In genomic region chr1:39534831-39535230, GRCm38 (mm10) we compare ENCODE assay signal across 8 mouse cellular contexts. TPM values are rescaled to one million over a fixed set of nuclear protein-coding genes. Genes with fewer than 3 reads are reported as not detected.
DNase-seq lines count a peak whose midpoint lies in the region; ATAC-seq and TF ChIP-seq lines count a peak whose summit lies in the region.

Cnot11 (plus strand) TSS chr1:39534992.

- no peak for TF ChIP-seq EP300 in MEL (IDR thresholded peaks at IDR 0.05; ENCODE audit: low read depth in 1 of 2, low read length in 2 of 2)
- TF ChIP-seq EP300 in stomach, postnatal 0 days (optimal IDR thresholded peaks at IDR 0.05) = no peak

- peaks cover 14% of the 10 kb centered on the region for H3K79me2 ChIP-seq in MEL (ENCODE audit: control insufficient read depth, insufficient read depth, low read length, poor library complexity)

- 34% methylated on average over 13 of the region's 13 CpGs for WGBS in forebrain, postnatal 0 days
- 33% methylated on average over 13 of the region's 13 CpGs for WGBS in hindbrain, embryonic 12.5 days
- 44% methylated on average over 13 of the region's 13 CpGs for WGBS in liver, embryonic 13.5 days (ENCODE audit: insufficient replicate concordance)
- WGBS in stomach, postnatal 0 days = 33% methylated on average over 13 of the region's 13 CpGs

- TF ChIP-seq RAD21 in MEL (IDR thresholded peaks at IDR 0.05; ENCODE audit: low read depth, low read length) = no peak

- ATAC-seq in forebrain, postnatal 0 days = no peak
- no peak for ATAC-seq in hindbrain, embryonic 12.5 days (ENCODE audit: low FRiP score)
- ATAC-seq in liver, embryonic 13.5 days (ENCODE audit: low read depth) = no peak
- ATAC-seq in stomach, postnatal 0 days (ENCODE audit: low FRiP score, low TSS enrichment) = no peak

- H3K4me3 ChIP-seq in MEL (ENCODE audit: control insufficient read depth in 1 of 2, insufficient read depth in 1 of 2, low read depth in 2 of 2, low read length in 2 of 2) = peak within 1 kb of the TSS; percentile 76 to 98
- peak within 1 kb of the TSS; percentile 92 for H3K4me3 ChIP-seq in forebrain, postnatal 0 days (ENCODE audit: low read depth, low read length)
- H3K4me3 ChIP-seq in hindbrain, embryonic 12.5 days = peak within 1 kb of the TSS; percentile 82
- peak within 1 kb of the TSS; percentile 96 for H3K4me3 ChIP-seq in liver, embryonic 13.5 days (replicated peaks)
- H3K4me3 ChIP-seq in stomach, postnatal 0 days (ENCODE audit: low read depth, low read length) = peak within 1 kb of the TSS; percentile 94

- DNase-seq in heart, adult 11 months = peak; percentile 88
- DNase-seq in heart, adult 9 months (ENCODE audit: low spot score in 2 of 2) = no peak
- DNase-seq in MEL (ENCODE audit: low read depth, low spot score) = no peak
- DNase-seq in forebrain, postnatal 0 days = no peak
- no peak for DNase-seq in liver, embryonic 13.5 days
- no peak for DNase-seq in stomach, postnatal 0 days (ENCODE audit: low spot score)
- no peak for DNase-seq in frontal cortex, postnatal 10 days (ENCODE audit: low spot score in 2 of 2)

- H3K4me1 ChIP-seq in MEL (ENCODE audit: control insufficient read depth in 1 of 2, insufficient read depth in 2 of 2, low read length in 2 of 2) = peaks cover 0 to 10% of the 10 kb centered on the region in 2 experiments; a peak in 2 of 4 replicates
- H3K4me1 ChIP-seq in forebrain, postnatal 0 days (ENCODE audit: insufficient read depth) = 0 out of 2 replicates have a peak, but pooled peaks cover 3% of the 10 kb centered on the region
- H3K4me1 ChIP-seq in hindbrain, embryonic 12.5 days = peaks cover 19% of the 10 kb centered on the region
- H3K4me1 ChIP-seq in liver, embryonic 13.5 days (replicated peaks) = peaks cover 33% of the 10 kb centered on the region
- H3K4me1 ChIP-seq in stomach, postnatal 0 days (replicated peaks; ENCODE audit: control insufficient read depth, insufficient read depth) = no peaks in the 10 kb centered on the region; the same call in 1 of the 2 replicates

- no peaks in the 10 kb centered on the region for H3K27me3 ChIP-seq in MEL (ENCODE audit: control insufficient read depth in 1 of 2, insufficient read depth in 2 of 2, low read length in 2 of 2)
- H3K27me3 ChIP-seq in forebrain, postnatal 0 days (ENCODE audit: insufficient read depth, low read length) = no peaks in the 10 kb centered on the region
- no peaks in the 10 kb centered on the region for H3K27me3 ChIP-seq in hindbrain, embryonic 12.5 days
- H3K27me3 ChIP-seq in liver, embryonic 13.5 days = no peaks in the 10 kb centered on the region
- no peaks in the 10 kb centered on the region for H3K27me3 ChIP-seq in stomach, postnatal 0 days (ENCODE audit: control insufficient read depth, insufficient read depth, low read length)

- peak within 1 kb of the TSS; percentile 90 for H3K4me2 ChIP-seq in forebrain, postnatal 0 days (ENCODE audit: low read depth)
- peak within 1 kb of the TSS; percentile 92 for H3K4me2 ChIP-seq in hindbrain, embryonic 12.5 days (replicated peaks)
- H3K4me2 ChIP-seq in liver, embryonic 13.5 days = peak within 1 kb of the TSS; percentile 96
- H3K4me2 ChIP-seq in stomach, postnatal 0 days (replicated peaks; ENCODE audit: low read depth) = peak within 1 kb of the TSS; percentile 98

- TF ChIP-seq POLR2A in MEL (IDR thresholded peaks at IDR 0.05; ENCODE audit: control insufficient read depth in 1 of 2, insufficient read depth in 1 of 2, low read depth in 1 of 2, low read length in 2 of 2, poor library complexity in 1 of 2) = no peak

- H3K36me3 ChIP-seq in MEL (ENCODE audit: control insufficient read depth in 1 of 2, insufficient read depth in 2 of 2, low read length in 2 of 2) = peaks cover 3 to 11% of the 10 kb centered on the region in 2 experiments; a peak in 3 of 4 replicates
- H3K36me3 ChIP-seq in forebrain, postnatal 0 days (ENCODE audit: insufficient read depth) = peaks cover 18% of the 10 kb centered on the region
- peaks cover 21% of the 10 kb centered on the region for H3K36me3 ChIP-seq in hindbrain, embryonic 12.5 days
- peaks cover 17% of the 10 kb centered on the region for H3K36me3 ChIP-seq in liver, embryonic 13.5 days
- H3K36me3 ChIP-seq in stomach, postnatal 0 days (ENCODE audit: control insufficient read depth, insufficient read depth, low read length) = peaks cover 7% of the 10 kb centered on the region

- no peak for TF ChIP-seq CTCF in MEL (IDR thresholded peaks at IDR 0.05 in 2 of 3, conservative IDR thresholded peaks at IDR 0.05 in 1 of 3; ENCODE audit: control insufficient read depth in 1 of 3, insufficient read depth in 1 of 3, low read depth in 2 of 3, low read length in 3 of 3, poor library complexity in 1 of 3, severe bottlenecking in 1 of 3)
- no peak for TF ChIP-seq CTCF in forebrain, postnatal 0 days (IDR thresholded peaks at IDR 0.05; ENCODE audit: low read depth)
- no peak for TF ChIP-seq CTCF in stomach, postnatal 0 days (IDR thresholded peaks at IDR 0.05; ENCODE audit: low read depth)

- H3K9me3 ChIP-seq in MEL (replicated peaks; ENCODE audit: insufficient read depth, low read length) = no peaks in the 10 kb centered on the region
- no peaks in the 10 kb centered on the region for H3K9me3 ChIP-seq in forebrain, postnatal 0 days (ENCODE audit: low read length)
- H3K9me3 ChIP-seq in hindbrain, embryonic 12.5 days (replicated peaks) = no peaks in the 10 kb centered on the region
- 0 out of 2 replicates have a peak, but pooled peaks cover under 1% of the 10 kb centered on the region for H3K9me3 ChIP-seq in liver, embryonic 13.5 days (replicated peaks)
- H3K9me3 ChIP-seq in stomach, postnatal 0 days (ENCODE audit: control insufficient read depth, low read length) = no peaks in the 10 kb centered on the region

- peak within 1 kb of the TSS; percentile 67 for H3K27ac ChIP-seq in MEL (ENCODE audit: control insufficient read depth, low read depth, low read length)
- H3K27ac ChIP-seq in forebrain, postnatal 0 days (ENCODE audit: low read depth, low read length) = peak within 1 kb of the TSS; percentile 93
- peak within 1 kb of the TSS; percentile 85 for H3K27ac ChIP-seq in hindbrain, embryonic 12.5 days
- H3K27ac ChIP-seq in liver, embryonic 13.5 days = peak within 1 kb of the TSS; percentile 93
- peak within 1 kb of the TSS; percentile 96 for H3K27ac ChIP-seq in stomach, postnatal 0 days (replicated peaks)

- peak within 1 kb of the TSS; percentile 94 for H3K9ac ChIP-seq in MEL (ENCODE audit: control insufficient read depth, low read depth, low read length, poor library complexity, severe bottlenecking)
- H3K9ac ChIP-seq in forebrain, postnatal 0 days = peak within 1 kb of the TSS; percentile 95
- peak within 1 kb of the TSS; percentile 97 for H3K9ac ChIP-seq in hindbrain, embryonic 12.5 days
- H3K9ac ChIP-seq in liver, embryonic 13.5 days = peak within 1 kb of the TSS; percentile 93
- H3K9ac ChIP-seq in stomach, postnatal 0 days (ENCODE audit: low read length) = peak within 1 kb of the TSS; percentile 93

TF ChIP-seq in MEL, 35 proteins besides CTCF, POLR2A, EP300 and RAD21:
- TF ChIP-seq GABPA (IDR thresholded peaks at IDR 0.05; ENCODE audit: low read depth, low read length) = no peak
- no peak for TF ChIP-seq ZKSCAN1 (IDR thresholded peaks at IDR 0.05; ENCODE audit: low read depth, low read length)
- no peak for TF ChIP-seq POLR2AphosphoS5 (IDR thresholded peaks at IDR 0.05; ENCODE audit: borderline replicate concordance, low read depth, low read length)
- no peak for TF ChIP-seq USF1 (IDR thresholded peaks at IDR 0.05; ENCODE audit: low read depth, low read length)
- TF ChIP-seq CHD2 (IDR thresholded peaks at IDR 0.05; ENCODE audit: low read length) = no peak
- TF ChIP-seq GATA1 (IDR thresholded peaks at IDR 0.05; ENCODE audit: low read depth, low read length) = no peak
- no peak for TF ChIP-seq ZMIZ1 (IDR thresholded peaks at IDR 0.05; ENCODE audit: low read depth, low read length)

RNA-seq across cellular contexts. Expression of gene Cnot11, which starts in this region (rescaled TPM):
- 20.0 and 21.1 TPM in 2 replicates for total RNA-seq in MEL (2012; rRNA removed)
- 10 to 100 TPM; 37.9 to 46.0 TPM for polyA plus RNA-seq in MEL (2012; ENCODE audit: insufficient read depth in 1 of 2, insufficient read length in 2 of 2, low read depth in 1 of 2, low replicate concordance in 2 of 2, missing spikeins in 1 of 2)
- 27.9 and 38.8 TPM in 2 replicates for total RNA-seq in forebrain, postnatal 0 days (2014; rRNA removed)
- 11.1 and 11.2 TPM in 2 replicates for polyA plus RNA-seq in forebrain, postnatal 0 days (2015; fragmentation: Nextera tagmentation; extraction: Ambion mirVana)
- 28.7 and 29.1 TPM in 2 replicates for polyA plus RNA-seq in hindbrain, embryonic 12.5 days (2016; fragmentation: Nextera tagmentation; extraction: Ambion mirVana)
- polyA plus RNA-seq in liver, embryonic 13.5 days (2015; fragmentation: Nextera tagmentation; extraction: Ambion mirVana) = 10.9 and 11.3 TPM in 2 replicates
- 11.1 and 12.3 TPM in 2 replicates for polyA plus RNA-seq in stomach, postnatal 0 days (2015; fragmentation: Nextera tagmentation; extraction: Ambion mirVana)
